Mouse (Mus musculus): ENCODE data around the gene Il12b. TPM values are rescaled to one million over a fixed set of nuclear protein-coding genes. Genes with fewer than 3 reads are reported as not detected.

Gene Il12b
- polyA plus RNA-seq (2015; fragmentation: Nextera tagmentation; extraction: Ambion mirVana), result not detected in 2 replicates

DNA sequence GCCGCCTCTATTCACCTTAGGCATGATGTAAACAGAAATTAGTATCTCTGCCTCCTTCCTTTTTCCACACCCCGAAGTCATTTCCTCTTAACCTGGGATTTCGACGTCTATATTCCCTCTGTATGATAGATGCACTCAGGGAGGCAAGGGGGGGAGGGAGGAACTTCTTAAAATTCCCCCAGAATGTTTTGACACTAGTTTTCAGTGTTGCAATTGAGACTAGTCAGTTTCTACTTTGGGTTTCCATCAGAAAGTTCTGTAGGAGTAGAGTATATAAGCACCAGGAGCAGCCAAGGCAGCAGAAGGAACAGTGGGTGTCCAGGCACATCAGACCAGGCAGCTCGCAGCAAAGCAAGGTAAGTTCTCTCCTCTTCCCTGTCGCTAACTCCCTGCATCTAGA, at the start of gene Il12b:
Gene Il12b (plus strand): TSS at position 301 of the 400 bp plus-strand sequence.
- Histone ChIP-seq H3K4me3 (ENCODE audit: low read length) (peak within 1 kb of the TSS; percentile 42), H3K27me3 (ENCODE audit: control insufficient read depth, insufficient read depth, low read length) (no peaks in the 10 kb centered on the region), H3K4me1 (ENCODE audit: control insufficient read depth, insufficient read depth, low read length) (peaks cover 16% of the 10 kb centered on the region), H3K9ac (ENCODE audit: low read length) (peak within 1 kb of the TSS; percentile 66), H3K9me3 (replicated peaks; ENCODE audit: control insufficient read depth, low read length) (no peaks in the 10 kb centered on the region), H3K36me3 (ENCODE audit: control insufficient read depth, insufficient read depth) (no peaks in the 10 kb centered on the region), H3K27ac (ENCODE audit: low read length) (no peak within 1 kb of the TSS), H3K4me2 (ENCODE audit: low read depth, low read length) (peak within 1 kb of the TSS; percentile 65)
- no peak for ATAC-seq (replicated peaks; ENCODE audit: extremely low read depth, insufficient read depth, low FRiP score)
- WGBS, result 75% methylated on average over 6 of the region's 6 CpGs

- WGBS, result 73% methylated on average over 8 of the region's 8 CpGs
- Histone ChIP-seq H3K27ac (ENCODE audit: low read length) (no peak overlapping the region), H3K27me3 (ENCODE audit: control insufficient read depth, insufficient read depth, low read length) (no peaks in the 10 kb centered on the region), H3K9me3 (replicated peaks; ENCODE audit: control insufficient read depth, low read length) (no peaks in the 10 kb centered on the region), H3K36me3 (ENCODE audit: control insufficient read depth, insufficient read depth) (no peaks in the 10 kb centered on the region), H3K4me2 (ENCODE audit: low read depth, low read length) (no peak overlapping the region), H3K4me1 (ENCODE audit: control insufficient read depth, insufficient read depth, low read length) (no peaks in the 10 kb centered on the region), H3K4me3 (ENCODE audit: low read length) (no peak overlapping the region), H3K9ac (ENCODE audit: low read length) (no peak overlapping the region)
- ATAC-seq (replicated peaks; ENCODE audit: extremely low read depth, insufficient read depth, low FRiP score), result no peak
These were observed 44.9 kb upstream of the Il12b start for GRCm38 (mm10) chr11:44354860-44355470.

DNA sequence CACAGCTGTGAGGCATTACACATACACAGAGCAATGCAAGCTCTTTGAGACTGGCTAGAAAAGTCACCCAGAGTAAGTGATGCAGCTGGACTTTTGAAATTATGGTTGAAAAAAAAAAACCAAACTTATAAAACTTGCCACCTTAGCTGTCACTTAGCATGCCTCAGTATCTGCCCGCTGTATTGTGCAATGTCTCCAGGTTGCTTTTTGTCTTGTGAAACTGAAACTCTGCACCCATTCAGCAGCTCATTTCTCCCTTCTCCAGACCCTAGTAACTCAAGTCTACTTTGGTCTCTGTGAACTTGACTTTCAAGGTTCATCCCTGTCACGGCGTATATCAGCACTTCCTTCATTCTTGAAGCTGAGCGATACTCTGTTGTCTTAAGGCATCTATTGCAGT, 43.7 kb upstream of the Il12b start:
- no peak overlapping the region for H3K9ac ChIP-seq (ENCODE audit: low read length)
- H3K4me3 ChIP-seq (ENCODE audit: low read length), result no peak overlapping the region
- 87% methylated on average over 4 of the region's 4 CpGs for WGBS
- H3K27ac ChIP-seq (ENCODE audit: low read length), result no peak overlapping the region
- no peaks in the 10 kb centered on the region for H3K4me1 ChIP-seq (ENCODE audit: control insufficient read depth, insufficient read depth, low read length)
- ATAC-seq (replicated peaks; ENCODE audit: extremely low read depth, insufficient read depth, low FRiP score), result no peak
- no peaks in the 10 kb centered on the region for H3K9me3 ChIP-seq (replicated peaks; ENCODE audit: control insufficient read depth, low read length)
- H3K27me3 ChIP-seq (ENCODE audit: control insufficient read depth, insufficient read depth, low read length), result no peaks in the 10 kb centered on the region
- H3K4me2 ChIP-seq (ENCODE audit: low read depth, low read length), result no peak overlapping the region
- H3K36me3 ChIP-seq (ENCODE audit: control insufficient read depth, insufficient read depth), result no peaks in the 10 kb centered on the region

GRCm38 (mm10) chr11:44364536-44364935, 35.3 kb upstream of the Il12b start:
- Histone ChIP-seq H3K36me3 (ENCODE audit: control insufficient read depth, insufficient read depth) (no peaks in the 10 kb centered on the region), H3K4me2 (ENCODE audit: low read depth, low read length) (no peak overlapping the region)

GRCm38 (mm10) chr11:44367711-44368110, 32.2 kb upstream of the Il12b start:
- 74% methylated on average over 1 of the region's 1 CpGs for WGBS
- no peak for ATAC-seq (replicated peaks; ENCODE audit: extremely low read depth, insufficient read depth, low FRiP score)
- H3K4me3 ChIP-seq (ENCODE audit: low read length), result no peak overlapping the region
- no peaks in the 10 kb centered on the region for H3K36me3 ChIP-seq (ENCODE audit: control insufficient read depth, insufficient read depth)
- H3K9me3 ChIP-seq (replicated peaks; ENCODE audit: control insufficient read depth, low read length), result no peaks in the 10 kb centered on the region
- no peaks in the 10 kb centered on the region for H3K27me3 ChIP-seq (ENCODE audit: control insufficient read depth, insufficient read depth, low read length)
- no peak overlapping the region for H3K4me2 ChIP-seq (ENCODE audit: low read depth, low read length)
- H3K9ac ChIP-seq (ENCODE audit: low read length), result no peak overlapping the region
- no peaks in the 10 kb centered on the region for H3K4me1 ChIP-seq (ENCODE audit: control insufficient read depth, insufficient read depth, low read length)
- no peak overlapping the region for H3K27ac ChIP-seq (ENCODE audit: low read length)

More at GRCm38 (mm10) chr11:44364536-44364935, 35.3 kb upstream of the Il12b start:
- Histone ChIP-seq H3K9me3 (replicated peaks; ENCODE audit: control insufficient read depth, low read length) (no peaks in the 10 kb centered on the region), H3K27ac (ENCODE audit: low read length) (no peak overlapping the region), H3K9ac (ENCODE audit: low read length) (no peak overlapping the region), H3K4me3 (ENCODE audit: low read length) (no peak overlapping the region), H3K4me1 (ENCODE audit: control insufficient read depth, insufficient read depth, low read length) (no peaks in the 10 kb centered on the region), H3K27me3 (ENCODE audit: control insufficient read depth, insufficient read depth, low read length) (no peaks in the 10 kb centered on the region)
- no peak for ATAC-seq (replicated peaks; ENCODE audit: extremely low read depth, insufficient read depth, low FRiP score)

DNA sequence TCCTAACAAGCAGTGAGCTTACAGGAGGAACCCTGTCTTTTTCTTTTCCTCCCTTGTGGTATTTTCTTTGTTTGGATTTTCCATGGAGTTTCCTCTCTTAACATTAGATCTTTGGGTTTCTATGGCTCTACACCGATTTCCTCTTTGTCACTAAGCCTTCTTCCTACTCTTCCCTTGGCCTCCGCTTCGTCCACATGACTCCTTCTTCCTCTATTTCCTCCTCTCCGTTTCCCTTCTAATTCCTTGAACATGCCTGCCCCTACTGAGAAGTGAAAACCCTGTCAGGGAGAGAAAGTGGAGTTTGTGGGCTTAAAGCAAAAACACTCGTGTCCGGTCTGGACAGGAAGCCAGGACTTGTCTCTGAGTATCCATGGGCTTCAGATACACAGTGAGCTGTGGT, 27.0 kb upstream of the Il12b start:
- WGBS, result 59% methylated on average over 6 of the region's 6 CpGs
- ATAC-seq (replicated peaks; ENCODE audit: extremely low read depth, insufficient read depth, low FRiP score), result no peak
- H3K9me3 ChIP-seq (replicated peaks; ENCODE audit: control insufficient read depth, low read length), result no peaks in the 10 kb centered on the region
- no peak overlapping the region for H3K9ac ChIP-seq (ENCODE audit: low read length)
- no peak overlapping the region for H3K27ac ChIP-seq (ENCODE audit: low read length)
- H3K4me3 ChIP-seq (ENCODE audit: low read length), result no peak overlapping the region
- no peaks in the 10 kb centered on the region for H3K36me3 ChIP-seq (ENCODE audit: control insufficient read depth, insufficient read depth)
- H3K27me3 ChIP-seq (ENCODE audit: control insufficient read depth, insufficient read depth, low read length), result no peaks in the 10 kb centered on the region
- H3K4me1 ChIP-seq (ENCODE audit: control insufficient read depth, insufficient read depth, low read length), result no peaks in the 10 kb centered on the region
- no peak overlapping the region for H3K4me2 ChIP-seq (ENCODE audit: low read depth, low read length)

- WGBS, result 71% methylated on average over 5 of the region's 5 CpGs
These were observed 22.0 kb upstream of the Il12b start for GRCm38 (mm10) chr11:44377879-44378278.

DNA sequence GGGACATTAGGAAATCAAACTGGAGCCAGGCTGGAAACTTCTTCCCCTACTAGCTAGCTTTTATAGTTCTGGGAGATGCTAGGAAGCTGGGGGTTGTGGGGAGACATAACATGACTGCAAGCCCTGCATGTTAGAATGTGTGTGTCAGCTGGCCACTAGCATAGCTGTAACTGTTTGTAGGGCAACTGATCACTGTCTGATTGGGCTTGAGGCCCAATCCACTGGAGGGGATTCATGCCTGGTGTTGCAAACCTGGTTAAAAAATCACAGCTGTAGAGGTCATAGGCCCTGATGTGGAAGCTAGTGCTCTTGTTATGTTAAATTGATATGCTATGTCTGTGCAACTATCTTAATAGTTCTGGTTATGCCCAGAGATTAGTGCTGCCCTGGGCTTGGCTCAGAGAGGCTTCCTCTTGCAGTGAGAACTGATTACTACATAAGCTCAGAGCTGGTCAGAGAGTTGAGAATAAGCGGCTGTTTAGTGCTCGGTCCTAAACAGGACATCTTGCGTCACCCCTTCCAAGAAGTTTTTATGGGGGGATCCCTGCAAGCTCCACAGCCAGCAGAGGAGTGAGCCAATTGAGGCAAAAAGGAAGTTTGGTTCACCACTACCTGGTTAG, 19.3 kb upstream of the Il12b start:
- WGBS, result 86% methylated on average over 3 of the region's 3 CpGs
- Histone ChIP-seq H3K4me1 (ENCODE audit: control insufficient read depth, insufficient read depth, low read length) (no peaks in the 10 kb centered on the region), H3K27me3 (ENCODE audit: control insufficient read depth, insufficient read depth, low read length) (no peaks in the 10 kb centered on the region), H3K27ac (ENCODE audit: low read length) (no peak overlapping the region), H3K9me3 (replicated peaks; ENCODE audit: control insufficient read depth, low read length) (no peaks in the 10 kb centered on the region), H3K4me3 (ENCODE audit: low read length) (no peak overlapping the region), H3K36me3 (ENCODE audit: control insufficient read depth, insufficient read depth) (no peaks in the 10 kb centered on the region), H3K9ac (ENCODE audit: low read length) (no peak overlapping the region), H3K4me2 (ENCODE audit: low read depth, low read length) (no peak overlapping the region)
- ATAC-seq (replicated peaks; ENCODE audit: extremely low read depth, insufficient read depth, low FRiP score), result no peak

More at GRCm38 (mm10) chr11:44377879-44378278, 22.0 kb upstream of the Il12b start:
- H3K9ac ChIP-seq (ENCODE audit: low read length), result no peak overlapping the region
- H3K4me1 ChIP-seq (ENCODE audit: control insufficient read depth, insufficient read depth, low read length), result no peaks in the 10 kb centered on the region
- no peaks in the 10 kb centered on the region for H3K9me3 ChIP-seq (replicated peaks; ENCODE audit: control insufficient read depth, low read length)
- no peak overlapping the region for H3K4me3 ChIP-seq (ENCODE audit: low read length)
- no peak for ATAC-seq (replicated peaks; ENCODE audit: extremely low read depth, insufficient read depth, low FRiP score)
- no peaks in the 10 kb centered on the region for H3K36me3 ChIP-seq (ENCODE audit: control insufficient read depth, insufficient read depth)
- no peak overlapping the region for H3K27ac ChIP-seq (ENCODE audit: low read length)
- no peak overlapping the region for H3K4me2 ChIP-seq (ENCODE audit: low read depth, low read length)
- H3K27me3 ChIP-seq (ENCODE audit: control insufficient read depth, insufficient read depth, low read length), result no peaks in the 10 kb centered on the region

GRCm38 (mm10) chr11:44382200-44382599, 17.7 kb upstream of the Il12b start:
- H3K9ac ChIP-seq (ENCODE audit: low read length), result no peak overlapping the region
- H3K4me1 ChIP-seq (ENCODE audit: control insufficient read depth, insufficient read depth, low read length), result no peaks in the 10 kb centered on the region
- H3K4me2 ChIP-seq (ENCODE audit: low read depth, low read length), result no peak overlapping the region
- no peaks in the 10 kb centered on the region for H3K27me3 ChIP-seq (ENCODE audit: control insufficient read depth, insufficient read depth, low read length)
- no peak overlapping the region for H3K27ac ChIP-seq (ENCODE audit: low read length)
- no peak overlapping the region for H3K4me3 ChIP-seq (ENCODE audit: low read length)
- WGBS, result 63% methylated on average over 3 of the region's 3 CpGs
- H3K9me3 ChIP-seq (replicated peaks; ENCODE audit: control insufficient read depth, low read length), result no peaks in the 10 kb centered on the region
- no peak for ATAC-seq (replicated peaks; ENCODE audit: extremely low read depth, insufficient read depth, low FRiP score)
- no peaks in the 10 kb centered on the region for H3K36me3 ChIP-seq (ENCODE audit: control insufficient read depth, insufficient read depth)

Measured in heart, embryonic 16.5 days (tissue).